Mouse (Mus musculus): ENCODE data around the gene Ssr1.

Gene Ssr1

DNA sequence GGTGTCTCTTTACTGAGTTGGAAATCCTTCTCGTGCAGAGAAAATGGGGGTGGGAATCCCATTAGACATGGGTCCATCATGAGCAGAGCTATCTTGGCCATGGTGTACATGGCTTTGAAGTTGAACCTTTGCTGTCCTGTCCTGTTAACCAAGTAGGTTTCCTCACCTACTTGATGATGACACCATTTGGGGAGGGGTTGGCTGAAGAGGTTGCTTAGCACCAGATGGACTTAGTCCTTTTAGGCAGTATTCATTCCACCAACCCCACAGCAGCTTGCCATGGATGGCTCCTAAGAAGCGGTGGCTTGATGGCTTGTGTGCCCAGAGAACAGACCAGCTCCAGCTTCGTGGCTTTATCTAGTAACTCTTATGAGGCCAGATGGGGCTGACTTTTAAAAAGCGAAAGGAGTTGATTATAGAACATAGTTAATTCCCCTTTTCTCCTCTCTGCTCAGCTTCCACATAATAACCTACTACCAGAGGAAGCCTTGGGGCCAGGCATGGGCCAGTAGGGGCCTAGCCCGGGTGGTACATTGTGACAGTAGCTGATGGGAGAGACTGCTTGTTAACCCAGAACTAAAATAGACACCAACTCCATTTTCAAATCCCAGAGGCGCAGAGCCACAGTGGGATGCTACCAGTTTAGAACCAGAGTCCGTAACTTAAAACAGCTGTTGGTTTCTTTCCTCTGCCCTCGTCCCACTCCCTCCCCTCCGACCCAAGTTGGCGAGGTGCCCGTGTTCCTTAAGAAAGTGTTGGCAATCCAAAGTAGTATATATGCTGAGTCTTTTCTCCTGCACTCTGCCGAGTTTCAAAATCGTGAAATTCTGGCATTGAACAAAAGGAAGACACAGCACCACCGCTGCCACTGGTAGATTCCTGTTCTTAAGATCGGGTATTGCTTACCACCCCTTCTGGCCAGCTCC lies 75.4 kb downstream of the Ssr1 start:
- DNase-seq (ENCODE audit: low spot score), result no peak

Measured in ovary, adult 18-20 months (tissue).